ENCODE assay signal across 8 mouse cellular contexts in the genomic region with DNA sequence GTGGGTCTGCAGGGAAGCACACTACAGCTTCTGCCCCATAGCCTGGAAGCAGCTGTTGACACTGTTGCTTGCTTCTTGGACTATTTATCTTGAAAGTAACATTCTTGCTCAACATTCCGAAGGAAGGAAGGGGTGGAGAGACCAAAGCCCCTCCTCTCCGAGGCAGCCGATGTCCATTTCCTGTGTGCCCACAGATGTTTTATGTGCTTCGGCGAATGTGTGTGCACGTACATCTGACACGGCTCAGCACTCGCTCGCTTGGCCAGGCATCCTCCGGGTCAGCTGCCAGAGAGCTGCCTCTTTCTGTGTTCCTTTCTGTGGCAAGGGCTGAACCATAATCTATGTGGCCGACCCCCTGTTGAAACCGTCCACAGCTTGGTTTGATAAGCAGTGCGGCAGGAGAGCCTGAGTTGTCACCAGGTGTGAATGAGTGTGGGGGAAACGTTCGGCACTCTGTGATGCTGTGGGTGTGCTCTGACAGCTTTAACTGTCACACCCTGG. TPM values are rescaled to one million over a fixed set of nuclear protein-coding genes. Genes with fewer than 3 reads are reported as not detected.
DNase-seq lines count a peak whose midpoint lies in the region; ATAC-seq and TF ChIP-seq lines count a peak whose summit lies in the region.

No protein-coding gene starts in this region.

- peak overlapping the region; percentile 53 for H3K4me2 ChIP-seq in liver, embryonic 11.5 days

- TF ChIP-seq POLR2A in spleen, adult 2 months (IDR thresholded peaks at IDR 0.05; ENCODE audit: low read depth, low read length), result no peak

- peak; percentile 60 to 62 for DNase-seq in spleen, adult 18-20 months
- no peak for DNase-seq in spleen, adult 12 weeks (ENCODE audit: low spot score)
- no peak for DNase-seq in liver, embryonic 11.5 days (ENCODE audit: low spot score)
- DNase-seq in spleen, adult 2 months (ENCODE audit: low read depth in 1 of 2, low spot score in 2 of 2), result peak in 1 of 2 experiments; percentile 68
- DNase-seq in frontal cortex, postnatal 36 days (ENCODE audit: low spot score in 2 of 2), result no peak
- DNase-seq in adrenal gland, postnatal 10 days, result no peak
- no peak for DNase-seq in right cerebral cortex, postnatal 25 days

- peak overlapping the region; percentile 72 for H3K27ac ChIP-seq in liver, embryonic 11.5 days (ENCODE audit: low read depth, low read length)
- peak overlapping the region; percentile 81 for H3K27ac ChIP-seq in spleen, adult 2 months (ENCODE audit: insufficient read depth, low read length)

- 13% methylated on average over 15 of the region's 15 CpGs for WGBS in liver, embryonic 11.5 days
- 0% methylated on average over 15 of the region's 15 CpGs for WGBS in spleen, adult 2 months

- 0 out of 2 replicates have a peak overlapping the region, but pooled peaks have one; percentile 5 for H3K4me3 ChIP-seq in liver, embryonic 11.5 days (ENCODE audit: low read depth, low read length)
- H3K4me3 ChIP-seq in spleen, adult 2 months (ENCODE audit: extremely low read depth, insufficient read depth, insufficient read length), result peak overlapping the region; percentile 11; the same call in 1 of the 2 replicates

- no peak overlapping the region for H3K9ac ChIP-seq in liver, embryonic 11.5 days (ENCODE audit: low read depth, low read length)

- peak; percentile 52 to 85 for ATAC-seq in hematopoietic stem cell, adult 5-6 weeks (replicated peaks in 1 of 2; ENCODE audit: insufficient read depth in 1 of 2, low FRiP score in 2 of 2, low TSS enrichment in 1 of 2, low read depth in 1 of 2, poor library complexity in 2 of 2, severe bottlenecking in 2 of 2)
- ATAC-seq in liver, embryonic 11.5 days (replicated peaks; ENCODE audit: low FRiP score), result no peak

- no peak for TF ChIP-seq CTCF in spleen, adult 2 months (IDR thresholded peaks at IDR 0.05; ENCODE audit: extremely low read depth, insufficient read depth, insufficient read length, insufficient replicate concordance)

- 0 out of 2 replicates have a peak, but pooled peaks cover 2% of the 10 kb centered on the region for H3K27me3 ChIP-seq in liver, embryonic 11.5 days (replicated peaks; ENCODE audit: control insufficient read depth, insufficient read depth, low read length)
- no peaks in the 10 kb centered on the region for H3K27me3 ChIP-seq in spleen, adult 2 months (ENCODE audit: control insufficient read depth, insufficient read depth, low read length)

- no peaks in the 10 kb centered on the region for H3K9me3 ChIP-seq in liver, embryonic 11.5 days (ENCODE audit: control insufficient read depth, low read length)

- H3K4me1 ChIP-seq in liver, embryonic 11.5 days (replicated peaks; ENCODE audit: control insufficient read depth, insufficient read depth, low read length), result peaks cover 60% of the 10 kb centered on the region
- H3K4me1 ChIP-seq in spleen, adult 2 months (ENCODE audit: control insufficient read depth, insufficient read depth, insufficient read length), result peaks cover 43% of the 10 kb centered on the region; the same call in 1 of the 2 replicates

- H3K36me3 ChIP-seq in liver, embryonic 11.5 days (ENCODE audit: control insufficient read depth, insufficient read depth, low read length), result no peaks in the 10 kb centered on the region
- H3K36me3 ChIP-seq in spleen, adult 2 months (ENCODE audit: control insufficient read depth, insufficient read depth, low read length), result no peaks in the 10 kb centered on the region

RNA-seq across cellular contexts. Expression of a gene that starts 27.0 kb away (rescaled TPM):
- total RNA-seq in hematopoietic stem cell, adult 5-6 weeks (2017), result 0.20 TPM in 1 of 2 replicates, not detected in the other
- 2.2 and 2.3 TPM in 2 replicates for polyA plus RNA-seq in liver, embryonic 11.5 days (2014; fragmentation: Nextera tagmentation; extraction: Ambion mirVana)
- polyA plus RNA-seq in spleen, adult 2 months (2012; rRNA removed), result 2.8 and 4.6 TPM in 2 replicates
- total RNA-seq in adrenal gland, postnatal 10 days (2021), result 10 to 100 TPM; 29.5 to 56.8 TPM

Comparison
In these comparisons a context has a peak if more than half of its experiments do, and no peak if none do; other contexts are left out.
1. DNase-seq: peak in spleen, adult 18-20 months (2 of 2); none in spleen, adult 12 weeks (single experiment), liver, embryonic 11.5 days (single experiment), frontal cortex, postnatal 36 days (0 of 2), adrenal gland, postnatal 10 days (single experiment) and right cerebral cortex, postnatal 25 days (single experiment).
2. RNA of a gene that starts 27.0 kb away (total RNA-seq): 29.5 to 56.8 TPM in adrenal gland, postnatal 10 days; 0.20 TPM in hematopoietic stem cell, adult 5-6 weeks; every median in the first group is over 10 times any median in the second.